Mouse (Mus musculus) E14TG2a.4 (cell line): Measurements from ENCODE around the gene Gm28961.
"Not testable (repeated sequence)": the region's sequence is repeated elsewhere in the genome, so short reads cannot be mapped to it uniquely, and the experiment has no call there.

Experiments
- H3K27me3 ChIP-seq: 2 replicates; pipeline ENCODE4 v1.6.1; 2014; ENCODE audit warnings: low read length, control low read depth; ENCODE audit not compliant: insufficient read depth
- H3K36me3 ChIP-seq: 2 replicates; pipeline ENCODE4 v1.6.1; 2014; ENCODE audit warnings: low read length, control low read depth; ENCODE audit not compliant: insufficient read depth
- H3K4me1 ChIP-seq: replicated peaks from 2 replicates; pipeline ENCODE4 v1.6.1; 2014; ENCODE audit warnings: low read depth, low read length, control low read depth
- H3K4me3 ChIP-seq: replicated peaks from 2 replicates; pipeline ENCODE4 v1.5.1; 2014; ENCODE audit warnings: mild to moderate bottlenecking, low read length
- H3K9me3 ChIP-seq: 2 replicates; pipeline ENCODE4 v1.6.1; 2014; ENCODE audit warnings: low read length, control low read depth

Gm28961 gene

GRCm38 (mm10) chrY:57705397-57705796, at the start of gene Gm28961:
TSS of gene Gm28961 (plus strand) at chrY:57705697.
- H3K4me1 ChIP-seq, H3K4me3 ChIP-seq, H3K9me3 ChIP-seq, H3K36me3 ChIP-seq, H3K27me3 ChIP-seq: not testable (repeated sequence)
